Mouse (Mus musculus) stomach, postnatal 0 days (tissue): ENCODE data around the gene Shld2.

Experiments
- CTCF ChIP-seq: IDR thresholded peaks from 2 replicates; pipeline ENCODE4 v1.5.1; 2016; ENCODE audit warnings: antibody characterized with exemption, low read depth, mild to moderate bottlenecking, moderate library complexity
- EP300 ChIP-seq: optimal IDR thresholded peaks from 2 replicates; pipeline ENCODE3; 2016; ENCODE audit warnings: antibody characterized with exemption

DNA sequence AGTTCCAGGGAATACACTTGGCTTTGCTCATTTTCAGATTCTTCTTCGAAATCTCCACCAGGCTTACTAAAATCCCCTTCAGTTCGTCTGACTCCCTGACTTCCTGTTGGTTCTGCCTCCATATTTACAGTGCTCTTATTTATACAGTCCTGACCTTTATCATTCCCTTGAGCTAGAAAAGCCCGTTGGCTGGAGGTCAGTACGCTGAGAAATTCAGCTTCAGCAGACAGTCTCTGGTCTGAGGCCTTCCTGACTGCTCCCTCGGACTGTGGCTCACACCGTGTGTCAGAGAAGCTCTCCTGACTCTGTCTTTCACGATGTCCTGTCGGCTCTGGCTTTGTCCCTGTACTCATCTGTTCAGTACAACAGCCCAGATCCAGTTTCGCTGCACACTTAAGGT, 42.2 kb downstream of the Shld2 start:
- no peak for TF ChIP-seq CTCF
- no peak for TF ChIP-seq EP300
